Mouse (Mus musculus) T-helper 17 cell (primary cell): Measurements from ENCODE around the gene Ppp6r1.
"Not testable (repeated sequence)": the region's sequence is repeated elsewhere in the genome, so short reads cannot be mapped to it uniquely, and the experiment has no call there.

Experiments
- in situ Hi-C, 2 experiments: fragments of 300-600 bp; cut with MboI, MseI; formaldehyde crosslinking; loops; 1 replicate in 1 of 2; 2 replicates in 1 of 2; pipeline ENCODE4 v1.15.1; 2025; ENCODE audit warnings: high pct_unique_total_duplicates in 2 of 2

Gene Ppp6r1

DNA sequence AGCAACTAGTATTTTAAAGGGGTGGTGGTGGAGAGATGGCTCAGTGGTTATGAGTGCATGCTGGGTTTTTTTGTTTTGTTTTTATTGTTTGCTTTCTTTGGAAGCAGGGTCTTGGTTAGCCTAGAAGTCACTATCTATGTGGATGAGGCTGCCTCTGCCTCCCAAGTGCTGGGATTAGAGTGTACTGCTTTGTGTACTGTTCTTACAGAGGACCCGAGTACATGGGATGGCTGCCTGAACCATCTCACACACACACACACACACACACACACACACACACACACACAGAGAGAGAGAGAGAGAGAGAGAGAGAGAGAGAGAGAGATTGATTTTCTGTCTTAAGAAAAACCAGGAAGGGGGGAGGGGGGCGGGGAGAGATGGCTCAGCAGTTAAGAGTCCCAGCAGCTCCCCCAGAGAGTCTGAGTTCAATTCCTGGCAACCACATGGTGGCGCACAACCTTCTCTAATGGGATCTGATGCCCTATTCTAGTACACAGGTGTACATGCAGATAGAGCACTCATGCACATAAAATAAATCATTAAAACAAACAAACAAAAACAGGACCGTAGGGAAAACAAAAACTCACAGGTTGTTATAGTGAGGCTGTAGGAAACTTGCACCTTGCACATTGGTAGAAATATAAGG is 35.2 kb downstream of the Ppp6r1 start:
- in situ Hi-C loops, result loop anchor here in 1 of 2 experiments (25.0 kb wide), 1 partner anchor 1136 kb away; no protein-coding TSS in a partner anchor

DNA sequence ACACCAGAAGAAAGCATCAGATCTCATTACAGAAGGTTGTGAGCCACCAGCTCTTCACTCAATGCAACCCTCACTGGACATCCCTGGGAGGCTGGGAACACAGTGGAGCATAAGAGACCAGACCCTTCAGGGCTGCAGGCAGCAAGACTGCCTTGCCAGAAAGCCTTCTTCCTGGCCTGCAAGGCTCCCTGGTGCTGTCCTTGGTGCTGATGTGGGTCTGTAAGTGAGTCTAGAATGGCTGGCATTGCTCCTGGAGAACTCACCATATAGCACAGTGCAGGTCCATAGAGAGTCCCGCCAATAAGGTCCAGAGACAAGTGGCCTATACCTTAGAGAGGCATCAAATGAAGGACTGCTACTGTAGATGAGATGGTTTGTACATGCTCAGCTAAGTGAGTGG is 38.8 kb downstream of the Ppp6r1 start:
- in situ Hi-C loops, result loop anchor here in 1 of 2 experiments (25.0 kb wide), 1 partner anchor 1133 kb away; no protein-coding TSS in a partner anchor

DNA sequence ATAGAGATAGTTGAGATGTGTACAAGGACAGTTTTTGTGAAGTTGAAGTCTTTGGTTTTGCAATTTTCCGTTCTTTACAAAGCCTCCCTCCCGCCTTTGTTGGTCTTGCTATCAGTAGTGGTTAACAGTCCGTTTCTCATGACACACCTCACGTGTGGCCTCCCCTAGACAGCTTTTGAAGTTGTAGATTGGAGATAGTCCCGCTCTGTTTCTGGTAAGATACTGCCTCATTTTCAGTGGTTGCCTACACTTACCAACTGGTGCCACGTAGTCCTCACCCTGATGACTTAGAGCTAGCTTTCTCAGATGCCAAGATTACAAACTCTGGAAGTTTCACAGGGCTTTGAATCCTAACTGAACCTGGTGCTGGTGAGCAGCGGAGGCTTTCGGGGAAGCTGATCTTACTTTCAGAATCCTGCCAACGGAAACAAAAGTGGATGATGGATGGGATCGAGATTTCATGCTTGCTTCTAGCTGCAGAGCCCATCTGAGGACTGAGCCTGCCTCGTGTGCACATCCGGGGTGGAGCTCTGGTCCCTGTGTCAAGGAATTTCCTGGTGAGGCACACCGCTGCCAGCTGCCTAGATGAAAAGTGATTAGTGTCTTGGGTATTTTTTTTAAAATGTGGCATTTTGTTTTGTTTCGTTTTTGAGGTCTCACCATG is 44.9 kb downstream of the Ppp6r1 start:
- in situ Hi-C loops, result loop anchor here in 1 of 2 experiments (25.0 kb wide), 1 partner anchor 1127 kb away; no protein-coding TSS in a partner anchor

DNA sequence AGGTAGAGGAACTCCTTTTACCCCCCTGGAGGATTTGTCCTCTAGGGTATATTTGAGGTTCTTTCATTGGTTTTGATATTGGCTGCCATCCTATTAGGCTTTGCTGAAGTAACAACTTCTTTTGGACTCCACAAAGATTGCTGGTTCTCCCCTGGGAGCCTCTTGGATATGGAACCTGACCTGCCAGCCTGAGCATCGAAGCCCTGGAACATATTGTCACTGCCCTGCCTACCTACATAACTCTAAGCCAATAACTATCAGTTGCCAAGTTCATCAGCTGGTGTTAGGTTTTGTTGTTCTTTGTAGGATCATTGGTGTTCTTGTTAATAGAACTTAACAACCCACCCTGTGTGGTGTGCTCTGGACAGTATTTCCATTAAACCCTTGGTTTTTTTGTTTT is 45.9 kb downstream of the Ppp6r1 start:
- in situ Hi-C loops, result loop anchor here in 1 of 2 experiments (25.0 kb wide), 1 partner anchor 1126 kb away; no protein-coding TSS in a partner anchor

DNA sequence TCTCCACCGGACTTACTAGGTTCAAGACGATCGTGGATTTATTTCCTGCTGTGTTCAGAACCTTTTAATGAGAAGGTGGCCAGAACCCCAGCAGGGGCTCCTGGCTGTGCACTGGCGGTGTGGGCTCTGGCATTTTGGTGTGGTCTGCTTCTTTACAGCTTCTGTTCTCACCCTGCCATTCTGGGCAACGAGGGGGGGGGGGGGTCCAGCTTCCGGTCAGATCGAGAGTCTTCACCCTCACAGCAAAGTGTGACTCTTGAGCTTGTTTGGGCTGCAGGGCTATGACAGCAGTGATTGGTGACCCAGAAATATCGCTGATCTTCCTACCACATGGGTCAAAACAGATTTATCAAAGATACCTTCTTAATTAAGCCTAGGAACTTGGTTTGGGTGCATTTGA is 46.4 kb downstream of the Ppp6r1 start:
- in situ Hi-C loops, result loop anchor here in 1 of 2 experiments (25.0 kb wide), 1 partner anchor 1125 kb away; no protein-coding TSS in a partner anchor

DNA sequence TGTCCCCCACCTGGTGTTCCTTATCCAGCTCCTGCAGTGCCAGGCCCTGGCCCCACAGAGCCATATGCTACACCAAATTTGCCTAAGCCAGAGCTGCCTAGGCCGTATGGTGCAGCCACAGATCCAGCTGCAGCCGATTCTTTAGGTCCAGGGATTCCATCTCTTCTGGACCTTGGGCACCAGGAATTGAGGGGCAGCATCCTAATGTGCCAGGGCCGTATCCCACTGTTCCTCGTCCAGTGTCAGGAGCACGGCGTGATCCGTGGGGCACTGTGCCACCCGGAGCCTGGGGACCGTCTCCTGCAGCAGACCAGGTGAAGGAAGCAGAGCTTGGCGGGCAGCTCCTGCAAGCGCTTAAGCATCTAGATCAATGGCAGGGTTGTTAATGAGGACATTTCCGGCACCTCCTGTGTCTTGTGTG is 46.9 kb downstream of the Ppp6r1 start:
- in situ Hi-C loops, result loop anchor here in 1 of 2 experiments (25.0 kb wide), 1 partner anchor 1125 kb away; no protein-coding TSS in a partner anchor

DNA sequence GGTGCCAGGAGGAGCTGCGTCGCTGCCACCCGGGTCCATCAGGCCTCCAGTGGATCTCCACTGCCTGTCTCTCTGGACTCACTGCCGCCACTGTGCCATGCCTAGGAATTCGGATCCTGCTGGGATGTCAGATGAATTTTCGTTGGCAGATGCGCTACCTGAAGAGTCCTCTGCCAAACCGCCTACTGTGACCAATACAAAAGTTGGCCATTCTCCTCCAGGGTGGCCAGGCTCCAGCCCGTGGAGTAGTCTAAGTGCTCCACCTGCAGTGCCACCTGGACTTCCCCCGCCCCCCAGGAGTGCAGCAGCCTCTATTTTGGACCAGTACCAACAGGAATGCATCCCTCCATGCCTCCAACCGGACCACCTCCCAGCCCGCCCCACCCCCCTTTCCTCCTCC is 47.3 kb downstream of the Ppp6r1 start:
- in situ Hi-C loops, result loop anchor here in 1 of 2 experiments (25.0 kb wide), 1 partner anchor 1124 kb away; no protein-coding TSS in a partner anchor

DNA sequence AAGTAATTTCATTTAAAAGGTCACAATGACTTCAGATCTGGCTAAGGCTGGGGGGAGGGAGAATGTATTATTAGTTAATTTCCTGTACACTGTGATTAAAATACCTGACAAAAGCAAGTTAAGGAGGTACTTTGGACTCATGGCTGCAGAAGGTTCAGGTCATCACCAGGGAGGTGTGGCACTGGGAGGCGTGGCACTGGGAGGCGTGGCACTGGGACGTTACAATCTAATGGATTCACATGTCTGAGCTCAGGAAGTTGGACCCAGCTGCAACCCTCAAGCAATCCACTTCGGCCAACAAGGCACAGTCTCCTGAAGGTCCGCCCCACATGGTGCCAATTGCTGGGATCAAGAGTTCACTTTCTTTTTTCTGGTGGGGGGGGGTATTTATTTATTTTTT is 50.8 kb downstream of the Ppp6r1 start:
- in situ Hi-C loops, result loop anchor here in 1 of 2 experiments (25.0 kb wide), 1 partner anchor 1121 kb away; no protein-coding TSS in a partner anchor

DNA sequence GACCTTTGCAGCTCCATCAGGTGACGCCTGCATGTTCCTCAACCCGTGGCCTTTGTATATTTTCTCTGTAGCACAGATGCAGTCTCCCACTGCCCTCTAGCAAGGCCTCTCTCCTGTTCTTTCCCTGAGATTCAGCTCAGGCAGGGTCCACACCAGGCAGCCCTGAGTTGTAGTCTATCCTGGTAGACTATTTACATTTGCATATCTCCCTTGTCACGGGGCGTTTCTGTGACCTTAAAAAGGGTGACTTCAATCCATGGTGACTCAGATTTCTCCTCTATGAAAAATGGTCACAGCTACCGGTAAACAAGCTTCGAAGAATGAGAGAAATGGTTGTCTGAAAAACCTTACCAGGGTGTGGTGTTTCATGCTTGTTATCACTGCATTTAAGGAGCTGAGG is 54.9 kb downstream of the Ppp6r1 start, which contains the start of gene Ptprh:
Gene Ptprh, minus strand, starts transcription at position 169 of the 400 bp plus-strand sequence.
- in situ Hi-C loops, result loop anchor here (5.0 to 25.0 kb wide), 2 partner anchors 67 to 1117 kb away; no protein-coding TSS in a partner anchor

DNA sequence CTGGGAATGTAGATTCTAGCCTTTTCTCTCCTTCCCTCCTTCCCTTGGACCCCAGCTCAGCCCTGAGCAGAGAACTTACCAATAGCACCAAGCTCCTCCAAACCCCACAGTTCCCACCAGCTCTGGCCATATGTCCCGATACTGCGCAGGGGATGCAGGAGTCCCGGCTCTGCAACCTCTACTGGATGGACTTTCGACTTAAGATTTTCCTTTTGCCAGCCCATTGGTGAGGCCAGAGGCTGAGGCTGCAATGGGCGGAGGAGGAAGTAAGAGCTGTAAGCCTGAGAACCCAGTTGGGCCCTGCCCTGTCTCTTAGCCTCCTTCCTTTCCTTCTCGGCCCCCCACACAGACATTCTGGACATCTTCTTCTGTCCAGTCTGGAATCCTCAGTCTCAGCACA is 55.9 kb downstream of the Ppp6r1 start:
- in situ Hi-C loops, result loop anchor here (5.0 to 25.0 kb wide), 2 partner anchors 66 to 1116 kb away; no protein-coding TSS in a partner anchor

DNA sequence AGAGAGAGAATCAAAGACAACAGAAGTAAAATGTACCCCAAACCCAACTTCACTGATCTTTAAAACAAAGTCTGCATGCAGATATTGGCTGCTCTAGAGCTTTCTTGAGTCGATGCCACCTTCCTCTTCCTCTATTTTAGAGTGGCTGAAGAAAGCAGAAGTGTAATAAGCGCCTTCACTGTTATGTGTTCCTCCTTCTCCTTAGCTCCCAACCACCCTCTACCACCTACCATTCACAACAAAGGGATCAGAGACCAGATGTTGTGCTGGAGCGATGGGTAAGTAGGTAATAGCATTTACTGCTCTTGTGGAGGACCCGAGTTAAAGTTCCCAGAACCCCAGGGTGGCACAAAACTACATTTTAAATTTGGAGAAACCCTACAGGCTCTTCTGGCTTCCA is 61.8 kb downstream of the Ppp6r1 start:
- in situ Hi-C loops, result not testable (repeated sequence)
